Mouse (Mus musculus): ENCODE measurements around the gene Fer1l5. TPM values are rescaled to one million over a fixed set of nuclear protein-coding genes. Genes with fewer than 3 reads are reported as not detected.

The Fer1l5 gene
- total and polyA plus RNA-seq, 2 experiments from 2014 or later = 0.20 TPM; not detected in 1

DNA sequence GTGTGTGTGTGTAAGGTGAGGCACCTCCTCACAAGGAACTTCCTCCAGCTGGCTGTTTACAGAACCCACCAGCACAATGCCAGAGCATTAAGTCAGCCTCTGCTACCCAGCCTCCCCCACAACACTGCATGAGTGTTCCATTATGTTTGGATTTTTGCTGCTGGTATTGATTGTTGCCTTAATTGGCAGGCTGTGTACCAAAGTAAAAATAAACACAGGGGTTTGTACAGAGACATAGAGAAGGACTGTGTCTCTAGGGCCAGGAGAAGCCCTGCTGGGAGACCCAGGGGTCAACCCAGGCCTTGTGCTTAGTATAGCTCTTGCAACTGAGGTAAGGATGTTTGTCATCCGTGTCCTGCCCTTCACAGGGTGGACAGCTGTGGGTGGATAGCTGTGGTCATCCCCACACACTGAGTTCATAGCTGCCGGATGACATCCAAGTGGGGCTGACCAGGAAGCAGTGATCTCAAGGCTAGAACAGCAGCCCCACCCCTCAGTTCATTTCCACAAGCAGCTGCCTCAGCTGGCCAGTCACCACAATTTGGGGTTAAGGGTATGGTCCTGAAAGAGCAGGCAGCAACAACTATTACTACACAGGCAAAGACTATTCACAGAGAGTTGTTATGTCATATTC lies 97.8 kb downstream of the Fer1l5 start:
- no peaks in the 10 kb centered on the region for H3K27me3 ChIP-seq (ENCODE audit: control insufficient read depth, insufficient read depth, low read length)
- no peaks in the 10 kb centered on the region for H3K9me3 ChIP-seq (replicated peaks; ENCODE audit: control insufficient read depth, low read length)
- no peaks in the 10 kb centered on the region for H3K36me3 ChIP-seq (replicated peaks; ENCODE audit: control insufficient read depth, insufficient read depth, low read length)
- no peak for TF ChIP-seq CTCF (IDR thresholded peaks at IDR 0.05; ENCODE audit: low read depth)
- TF ChIP-seq EP300 (IDR thresholded peaks at IDR 0.05; ENCODE audit: low read depth) = no peak
- no peak overlapping the region for H3K4me2 ChIP-seq (ENCODE audit: low read depth, low read length)
- DNase-seq (ENCODE audit: low spot score) = no peak
- 0 out of 2 replicates have a peak overlapping the region, but pooled peaks have one; percentile 13 for H3K27ac ChIP-seq (ENCODE audit: low read depth)
- ATAC-seq (ENCODE audit: insufficient read depth, low read depth) = no peak
- no peak overlapping the region for H3K4me3 ChIP-seq (ENCODE audit: low read depth, low read length)
- peaks cover 32% of the 10 kb centered on the region for H3K4me1 ChIP-seq (ENCODE audit: control insufficient read depth, insufficient read depth)
- WGBS = 50% methylated on average over 2 of the region's 2 CpGs
- H3K9ac ChIP-seq (replicated peaks; ENCODE audit: low read depth, low read length) = no peak overlapping the region

GRCm38 (mm10) chr1:36471181-36472105 lies 99.4 kb downstream of the Fer1l5 start, which contains the start of gene Cnnm4:
Gene Cnnm4 (plus strand): TSS chr1:36471620.
- Histone ChIP-seq H3K9ac (replicated peaks; ENCODE audit: low read depth, low read length) (peak within 1 kb of the TSS; percentile 73), H3K27me3 (ENCODE audit: control insufficient read depth, insufficient read depth, low read length) (no peaks in the 10 kb centered on the region), H3K4me2 (ENCODE audit: low read depth, low read length) (peak within 1 kb of the TSS; percentile 89), H3K4me1 (ENCODE audit: control insufficient read depth, insufficient read depth) (peaks cover 39% of the 10 kb centered on the region), H3K27ac (ENCODE audit: low read depth) (peak within 1 kb of the TSS; percentile 81), H3K9me3 (replicated peaks; ENCODE audit: control insufficient read depth, low read length) (no peaks in the 10 kb centered on the region), H3K4me3 (ENCODE audit: low read depth, low read length) (peak within 1 kb of the TSS; percentile 71), H3K36me3 (replicated peaks; ENCODE audit: control insufficient read depth, insufficient read depth, low read length) (no peaks in the 10 kb centered on the region)
- ATAC-seq (ENCODE audit: insufficient read depth, low read depth) = peak; percentile 94
- under 1% methylated on average over 69 of the region's 98 CpGs for WGBS
- peak; percentile 81 for DNase-seq (ENCODE audit: low spot score)
- TF ChIP-seq EP300 (IDR thresholded peaks at IDR 0.05; ENCODE audit: low read depth) (0 out of 2 replicates have a peak, but pooled peaks have one; percentile 31), CTCF (IDR thresholded peaks at IDR 0.05; ENCODE audit: low read depth) (peak; percentile 36)

Small RNAs within 50 kb of the gene (microRNA-seq; reads per million reads assigned to microRNA genes)
- not detected for gene Mir6898

Other genes with a start within 250 kb of the Fer1l5 start
- 26.7 and 58.0 TPM in 2 replicates for gene Uggt1, start 127.6 kb upstream of the Fer1l5 start, total RNA-seq (2014; rRNA removed; ENCODE audit: low replicate concordance)
- 15.4 and 16.0 TPM in 2 replicates for gene Uggt1, start 127.6 kb upstream of the Fer1l5 start, polyA plus RNA-seq (2015; fragmentation: Nextera tagmentation; extraction: Ambion mirVana)
- 5.7 and 12.9 TPM in 2 replicates for gene Neurl3, start 97.6 kb upstream of the Fer1l5 start, total RNA-seq (2014; rRNA removed; ENCODE audit: low replicate concordance)
- 3.6 and 4.3 TPM in 2 replicates for gene Neurl3, start 97.6 kb upstream of the Fer1l5 start, polyA plus RNA-seq (2015; fragmentation: Nextera tagmentation; extraction: Ambion mirVana)
- 13.7 and 31.1 TPM in 2 replicates for gene Arid5a, start 64.6 kb upstream of the Fer1l5 start, total RNA-seq (2014; rRNA removed; ENCODE audit: low replicate concordance)
- gene Arid5a, start 64.6 kb upstream of the Fer1l5 start, polyA plus RNA-seq (2015; fragmentation: Nextera tagmentation; extraction: Ambion mirVana) = 6.6 and 8.5 TPM in 2 replicates
- 46.3 and 57.4 TPM in 2 replicates for gene Kansl3, start 3.1 kb upstream of the Fer1l5 start, total RNA-seq (2014; rRNA removed; ENCODE audit: low replicate concordance)
- 26.5 and 29.7 TPM in 2 replicates for gene Kansl3, start 3.1 kb upstream of the Fer1l5 start, polyA plus RNA-seq (2015; fragmentation: Nextera tagmentation; extraction: Ambion mirVana)
- 6.4 and 8.2 TPM in 2 replicates for gene Lman2l, start 73.0 kb downstream of the Fer1l5 start, total RNA-seq (2014; rRNA removed; ENCODE audit: low replicate concordance)
- gene Lman2l, start 73.0 kb downstream of the Fer1l5 start, polyA plus RNA-seq (2015; fragmentation: Nextera tagmentation; extraction: Ambion mirVana) = 22.3 and 25.4 TPM in 2 replicates
- 5.2 and 7.4 TPM in 2 replicates for gene Cnnm4, start 99.3 kb downstream of the Fer1l5 start, total RNA-seq (2014; rRNA removed; ENCODE audit: low replicate concordance)
- gene Cnnm4, start 99.3 kb downstream of the Fer1l5 start, polyA plus RNA-seq (2015; fragmentation: Nextera tagmentation; extraction: Ambion mirVana) = 3.6 and 4.2 TPM in 2 replicates
- gene Cnnm3, start 139.6 kb downstream of the Fer1l5 start, total RNA-seq (2014; rRNA removed; ENCODE audit: low replicate concordance) = 10.2 and 21.4 TPM in 2 replicates
- gene Cnnm3, start 139.6 kb downstream of the Fer1l5 start, polyA plus RNA-seq (2015; fragmentation: Nextera tagmentation; extraction: Ambion mirVana) = 2.0 and 2.2 TPM in 2 replicates
- 62.2 and 93.8 TPM in 2 replicates for gene Ankrd23, start 164.6 kb downstream of the Fer1l5 start, total RNA-seq (2014; rRNA removed; ENCODE audit: low replicate concordance)
- 26.7 and 34.2 TPM in 2 replicates for gene Ankrd23, start 164.6 kb downstream of the Fer1l5 start, polyA plus RNA-seq (2015; fragmentation: Nextera tagmentation; extraction: Ambion mirVana)
- gene Gm42417, start 167.1 kb downstream of the Fer1l5 start, total RNA-seq (2014; rRNA removed; ENCODE audit: low replicate concordance) = not detected in 2 replicates
- gene Gm42417, start 167.1 kb downstream of the Fer1l5 start, polyA plus RNA-seq (2015; fragmentation: Nextera tagmentation; extraction: Ambion mirVana) = 1.2 TPM in 1 of 2 replicates, not detected in the other
- gene Ankrd39, start 175.2 kb downstream of the Fer1l5 start, total RNA-seq (2014; rRNA removed; ENCODE audit: low replicate concordance) = 32.7 and 34.9 TPM in 2 replicates
- gene Ankrd39, start 175.2 kb downstream of the Fer1l5 start, polyA plus RNA-seq (2015; fragmentation: Nextera tagmentation; extraction: Ambion mirVana) = 26.6 and 29.0 TPM in 2 replicates
- gene Sema4c, start 186.1 kb downstream of the Fer1l5 start, total RNA-seq (2014; rRNA removed; ENCODE audit: low replicate concordance) = 11.9 and 13.2 TPM in 2 replicates
- 5.7 and 6.1 TPM in 2 replicates for gene Sema4c, start 186.1 kb downstream of the Fer1l5 start, polyA plus RNA-seq (2015; fragmentation: Nextera tagmentation; extraction: Ambion mirVana)

Data from heart, postnatal 0 days (tissue).